Mouse (Mus musculus) limb, embryonic 13.5 days (tissue): ENCODE measurements at regions not wholly inside any gene's neighbourhood (a gene's known extent, or its start where the extent isn't known, plus 50 kb on each side); places are given as distances from the start of the nearest gene placed in this dataset.

Source experiments
- ATAC-seq: fragments of 200-750 bp; cut with Nextera tagmentation; 2 replicates; pipeline ENCODE4 v1.8.0; 2017; ENCODE audit warnings: low read depth, moderate number of reproducible peaks, moderate TSS enrichment; ENCODE audit not compliant: low FRiP score
- H3K27ac ChIP-seq: fragments of 300-500 bp; sonication (generic); 2 replicates; pipeline ENCODE4 v1.5.1; 2015; ENCODE audit warnings: inconsistent platforms, mild to moderate bottlenecking, moderate library complexity
- H3K27me3 ChIP-seq: fragments of 300-500 bp; sonication (generic); 2 replicates; pipeline ENCODE4 v1.6.1; 2015; ENCODE audit warnings: mild to moderate bottlenecking, inconsistent platforms
- H3K36me3 ChIP-seq: fragments of 300-500 bp; sonication (generic); 2 replicates; pipeline ENCODE4 v1.6.1; 2015; ENCODE audit warnings: inconsistent platforms, mild to moderate bottlenecking, moderate library complexity
- H3K4me1 ChIP-seq: fragments of 300-500 bp; sonication (generic); 2 replicates; pipeline ENCODE4 v1.6.1; 2015; ENCODE audit warnings: inconsistent platforms
- H3K4me2 ChIP-seq: fragments of 300-500 bp; sonication (generic); replicated peaks from 2 replicates; pipeline ENCODE4 v1.6.1; 2015; ENCODE audit warnings: inconsistent platforms, mild to moderate bottlenecking, moderate library complexity
- H3K4me3 ChIP-seq: fragments of 300-500 bp; sonication (generic); 2 replicates; pipeline ENCODE4 v1.5.1; 2015; ENCODE audit warnings: moderate library complexity, mild to moderate bottlenecking, inconsistent platforms
- H3K9ac ChIP-seq: fragments of 300-500 bp; sonication (generic); 2 replicates; pipeline ENCODE4 v1.6.1; 2015; ENCODE audit warnings: mild to moderate bottlenecking, inconsistent platforms
- H3K9me3 ChIP-seq: fragments of 300-500 bp; sonication (generic); 2 replicates; pipeline ENCODE4 v1.6.1; 2016; ENCODE audit warnings: inconsistent platforms
- WGBS: fragments of 180-500 bp; shearing (Covaris S2); methylation state at CpG from one replicate; pipeline ENCODE4 v1.1.7; 2015; 5-methylcytosine and 5-hydroxymethylcytosine counted together

GRCm38 (mm10) chr17:14516097-14516496 lies 177.9 kb downstream of the Thbs2 start:
- H3K9me3 ChIP-seq: no peaks in the 10 kb centered on the region
- H3K9ac ChIP-seq: no peak overlapping the region
- no peak overlapping the region for H3K27ac ChIP-seq
- no peak overlapping the region for H3K4me3 ChIP-seq
- ATAC-seq: no peak
- H3K4me1 ChIP-seq: peaks cover 57% of the 10 kb centered on the region
- no peaks in the 10 kb centered on the region for H3K36me3 ChIP-seq
- H3K4me2 ChIP-seq: no peak overlapping the region
- H3K27me3 ChIP-seq: no peaks in the 10 kb centered on the region
- WGBS: 25% methylated on average over 8 of the region's 8 CpGs

GRCm38 (mm10) chr17:14513454-14513853 lies 180.6 kb downstream of the Thbs2 start:
- H3K4me3 ChIP-seq: no peak overlapping the region
- no peak for ATAC-seq
- H3K27ac ChIP-seq: no peak overlapping the region
- no peaks in the 10 kb centered on the region for H3K9me3 ChIP-seq
- H3K27me3 ChIP-seq: no peaks in the 10 kb centered on the region
- whole genome bisulfite sequencing: 80% methylated on average over 4 of the region's 4 CpGs
- no peak overlapping the region for H3K4me2 ChIP-seq
- H3K4me1 ChIP-seq: peaks cover 66% of the 10 kb centered on the region
- H3K36me3 ChIP-seq: no peaks in the 10 kb centered on the region
- no peak overlapping the region for H3K9ac ChIP-seq

GRCm38 (mm10) chr17:14510486-14510885 lies 183.5 kb downstream of the Thbs2 start:
- ATAC-seq: peak; percentile 87
- Histone ChIP-seq H3K4me1 (peaks cover 67% of the 10 kb centered on the region), H3K27me3 (no peaks in the 10 kb centered on the region), H3K9me3 (no peaks in the 10 kb centered on the region), H3K4me3 (no peak overlapping the region), H3K9ac (no peak overlapping the region), H3K4me2 (no peak overlapping the region), H3K36me3 (no peaks in the 10 kb centered on the region), H3K27ac (peak overlapping the region; percentile 52; the same call in 1 of the 2 replicates)
- 14% methylated on average over 6 of the region's 6 CpGs for whole genome bisulfite sequencing

- Histone ChIP-seq H3K9ac (no peak overlapping the region), H3K9me3 (no peaks in the 10 kb centered on the region), H3K27ac (no peak overlapping the region), H3K4me3 (no peak overlapping the region), H3K27me3 (no peaks in the 10 kb centered on the region), H3K4me2 (no peak overlapping the region), H3K36me3 (no peaks in the 10 kb centered on the region), H3K4me1 (peaks cover 54% of the 10 kb centered on the region)
- 84% methylated on average over 3 of the region's 3 CpGs for WGBS
- no peak for ATAC-seq
Observed at GRCm38 (mm10) chr17:14507111-14507510, 186.9 kb downstream of the Thbs2 start.

DNA sequence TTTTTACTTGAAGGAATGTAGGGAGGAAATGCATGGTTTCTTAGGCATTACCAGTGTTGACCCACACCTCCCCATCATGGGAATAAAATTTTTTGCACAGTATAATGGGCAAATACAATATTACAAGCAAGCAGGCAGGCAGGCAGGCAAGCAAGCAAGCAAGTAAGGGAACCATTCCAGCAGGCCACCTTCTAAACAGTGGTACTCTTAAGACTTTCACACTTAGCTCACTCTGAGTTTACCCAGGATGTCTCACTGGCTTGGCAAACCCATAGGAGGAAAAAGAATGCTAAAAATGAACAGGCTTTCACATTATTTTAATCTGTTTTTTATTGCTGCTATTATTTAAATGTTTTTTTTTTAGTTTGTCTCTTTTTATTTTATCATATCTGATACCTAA lies 187.9 kb downstream of the Thbs2 start:
- H3K9me3 ChIP-seq: no peaks in the 10 kb centered on the region
- ATAC-seq: no peak

GRCm38 (mm10) chr17:14505415-14505814 lies 188.6 kb downstream of the Thbs2 start:
- ATAC-seq: no peak
- Histone ChIP-seq H3K36me3 (no peaks in the 10 kb centered on the region), H3K9ac (no peak overlapping the region), H3K4me1 (peaks cover 39% of the 10 kb centered on the region), H3K27ac (no peak overlapping the region), H3K27me3 (no peaks in the 10 kb centered on the region), H3K4me2 (no peak overlapping the region), H3K9me3 (no peaks in the 10 kb centered on the region), H3K4me3 (no peak overlapping the region)
- 67% methylated on average over 4 of the region's 4 CpGs for WGBS

More for the DNA sequence above, 187.9 kb downstream of the Thbs2 start:
- Histone ChIP-seq H3K4me2 (no peak overlapping the region), H3K4me1 (peaks cover 46% of the 10 kb centered on the region), H3K36me3 (no peaks in the 10 kb centered on the region), H3K9ac (no peak overlapping the region), H3K27me3 (no peaks in the 10 kb centered on the region), H3K4me3 (no peak overlapping the region), H3K27ac (no peak overlapping the region)

- no peak overlapping the region for H3K4me3 ChIP-seq
- H3K4me1 ChIP-seq: peaks cover 26% of the 10 kb centered on the region
- H3K36me3 ChIP-seq: no peaks in the 10 kb centered on the region
- no peaks in the 10 kb centered on the region for H3K9me3 ChIP-seq
- H3K27ac ChIP-seq: no peak overlapping the region; the same call in 1 of the 2 replicates
- WGBS: 72% methylated on average over 1 of the region's 1 CpGs
- no peak for ATAC-seq
- H3K27me3 ChIP-seq: no peaks in the 10 kb centered on the region
- no peak overlapping the region for H3K9ac ChIP-seq
- no peak overlapping the region for H3K4me2 ChIP-seq
Observed at GRCm38 (mm10) chr17:14503670-14504069, 190.4 kb downstream of the Thbs2 start.

DNA sequence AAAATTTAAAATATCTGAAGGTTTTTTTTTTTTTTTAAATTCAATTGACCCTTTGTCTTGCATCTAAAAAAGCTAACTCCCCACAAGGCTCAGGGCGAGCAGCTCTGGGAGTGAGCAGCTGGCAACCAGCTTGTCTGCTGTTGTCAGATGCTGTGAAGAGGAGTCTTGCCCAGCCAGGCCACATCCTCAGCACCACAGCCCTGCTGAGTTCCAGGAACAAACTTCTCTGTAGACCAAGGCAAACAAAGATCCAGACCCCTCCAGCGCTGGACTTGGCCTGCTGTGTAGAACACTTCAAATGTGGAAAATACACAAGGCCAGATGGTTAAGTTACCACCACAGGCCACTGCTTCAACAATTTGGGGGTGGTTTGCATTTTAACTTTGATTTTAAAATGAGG lies 192.7 kb downstream of the Thbs2 start:
- Histone ChIP-seq H3K9me3 (no peaks in the 10 kb centered on the region), H3K4me2 (no peak overlapping the region), H3K36me3 (no peaks in the 10 kb centered on the region), H3K27me3 (no peaks in the 10 kb centered on the region), H3K4me3 (no peak overlapping the region), H3K4me1 (peaks cover 31% of the 10 kb centered on the region), H3K27ac (no peak overlapping the region), H3K9ac (no peak overlapping the region)
- no peak for ATAC-seq
- WGBS: 71% methylated on average over 2 of the region's 2 CpGs

DNA sequence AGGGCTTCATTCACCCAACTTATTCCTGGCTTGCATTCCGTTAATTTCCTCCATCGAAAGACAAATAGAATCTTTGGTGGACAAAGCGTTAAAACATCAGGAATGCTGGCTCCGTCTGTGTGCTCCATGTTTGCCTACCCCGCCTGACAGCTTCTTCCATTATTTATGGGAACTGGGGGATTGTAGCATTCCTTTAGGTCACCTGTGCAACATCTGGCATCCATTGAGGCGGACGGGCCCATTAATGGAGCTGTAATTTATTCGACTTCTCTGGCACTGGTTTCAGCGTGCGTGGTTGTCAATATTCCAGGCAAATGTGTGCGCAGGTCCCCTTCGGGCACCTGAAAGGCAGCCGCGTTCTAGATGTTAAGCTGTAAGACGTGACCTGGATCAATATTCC lies 196.9 kb downstream of the Thbs2 start:
- peaks cover 56% of the 10 kb centered on the region for H3K4me1 ChIP-seq
- H3K4me3 ChIP-seq: 0 out of 2 replicates have a peak overlapping the region, but pooled peaks have one; percentile 4
- no peaks in the 10 kb centered on the region for H3K9me3 ChIP-seq
- ATAC-seq: peak; percentile 71
- peak overlapping the region; percentile 46 for H3K4me2 ChIP-seq
- 0 out of 2 replicates have a peak, but pooled peaks cover 3% of the 10 kb centered on the region for H3K27me3 ChIP-seq
- peak overlapping the region; percentile 52; the same call in 1 of the 2 replicates for H3K27ac ChIP-seq
- H3K36me3 ChIP-seq: no peaks in the 10 kb centered on the region
- 8% methylated on average over 15 of the region's 15 CpGs for WGBS
- no peak overlapping the region for H3K9ac ChIP-seq

- peak overlapping the region; percentile 77 for H3K27ac ChIP-seq
- H3K4me2 ChIP-seq: peak overlapping the region; percentile 9; the same call in 1 of the 2 replicates
- H3K4me1 ChIP-seq: peaks cover 60% of the 10 kb centered on the region
Observed at GRCm38 (mm10) chr17:14493751-14494320, 200.2 kb downstream of the Thbs2 start.

DNA sequence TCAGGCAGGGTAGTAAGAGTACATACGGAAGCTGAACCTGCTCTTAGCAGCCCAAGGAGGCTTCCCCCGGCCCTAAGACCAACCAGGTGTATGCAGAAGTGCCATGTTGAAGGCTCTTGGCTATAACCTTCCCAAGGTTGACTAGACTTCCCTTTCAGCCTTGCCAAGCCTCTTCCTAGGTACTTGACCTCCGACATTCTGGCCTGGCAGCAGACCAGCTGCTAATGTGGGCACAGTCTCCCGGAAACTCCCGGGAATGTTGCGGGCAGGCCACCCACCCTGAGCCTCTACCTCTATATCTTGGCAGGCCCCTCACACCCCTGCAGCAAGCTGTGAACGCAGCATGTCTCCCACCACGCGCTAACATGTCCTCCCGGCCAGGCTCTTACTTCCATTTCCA lies 201.1 kb downstream of the Thbs2 start:
- H3K4me2 ChIP-seq: no peak overlapping the region
- no peaks in the 10 kb centered on the region for H3K9me3 ChIP-seq
- H3K27ac ChIP-seq: no peak overlapping the region
- WGBS: 64% methylated on average over 10 of the region's 10 CpGs
- H3K27me3 ChIP-seq: 0 out of 2 replicates have a peak, but pooled peaks cover 3% of the 10 kb centered on the region
- ATAC-seq: no peak
- no peaks in the 10 kb centered on the region for H3K36me3 ChIP-seq
- H3K9ac ChIP-seq: no peak overlapping the region
- H3K4me3 ChIP-seq: no peak overlapping the region
- peaks cover 60% of the 10 kb centered on the region for H3K4me1 ChIP-seq

More at GRCm38 (mm10) chr17:14493751-14494320, 200.2 kb downstream of the Thbs2 start:
- peak; percentile 80 for ATAC-seq
- WGBS: 26% methylated on average over 8 of the region's 8 CpGs
- Histone ChIP-seq H3K36me3 (no peaks in the 10 kb centered on the region), H3K9ac (no peak overlapping the region), H3K9me3 (no peaks in the 10 kb centered on the region), H3K4me3 (no peak overlapping the region), H3K27me3 (0 out of 2 replicates have a peak, but pooled peaks cover 3% of the 10 kb centered on the region)

DNA sequence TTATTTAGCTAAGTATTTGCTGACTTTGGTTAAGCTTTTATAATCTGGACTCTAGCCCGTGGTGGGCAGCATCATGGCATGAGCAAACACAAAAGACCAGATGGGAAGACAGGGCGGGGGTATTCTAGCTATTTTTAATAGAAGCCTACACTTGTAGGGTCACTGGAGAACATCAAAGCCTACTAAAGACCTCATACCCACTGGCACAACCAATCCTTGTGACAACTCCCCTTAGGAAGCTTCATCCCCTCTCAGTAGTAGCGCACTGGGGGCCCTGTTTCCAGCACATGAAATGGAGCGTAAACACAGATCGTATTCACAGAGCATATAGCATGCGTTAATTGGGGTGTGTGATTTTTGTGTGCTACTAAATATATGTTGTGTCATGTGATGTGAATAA lies 202.4 kb downstream of the Smoc2 start:
- 87% methylated on average over 6 of the region's 6 CpGs for WGBS
- no peaks in the 10 kb centered on the region for H3K36me3 ChIP-seq
- H3K4me3 ChIP-seq: no peak overlapping the region
- no peak for ATAC-seq
- peaks cover 3% of the 10 kb centered on the region for H3K4me1 ChIP-seq
- no peak overlapping the region for H3K27ac ChIP-seq
- H3K9ac ChIP-seq: no peak overlapping the region
- H3K9me3 ChIP-seq: no peaks in the 10 kb centered on the region
- peaks cover 3% of the 10 kb centered on the region; the same call in 1 of the 2 replicates for H3K27me3 ChIP-seq
- no peak overlapping the region for H3K4me2 ChIP-seq

DNA sequence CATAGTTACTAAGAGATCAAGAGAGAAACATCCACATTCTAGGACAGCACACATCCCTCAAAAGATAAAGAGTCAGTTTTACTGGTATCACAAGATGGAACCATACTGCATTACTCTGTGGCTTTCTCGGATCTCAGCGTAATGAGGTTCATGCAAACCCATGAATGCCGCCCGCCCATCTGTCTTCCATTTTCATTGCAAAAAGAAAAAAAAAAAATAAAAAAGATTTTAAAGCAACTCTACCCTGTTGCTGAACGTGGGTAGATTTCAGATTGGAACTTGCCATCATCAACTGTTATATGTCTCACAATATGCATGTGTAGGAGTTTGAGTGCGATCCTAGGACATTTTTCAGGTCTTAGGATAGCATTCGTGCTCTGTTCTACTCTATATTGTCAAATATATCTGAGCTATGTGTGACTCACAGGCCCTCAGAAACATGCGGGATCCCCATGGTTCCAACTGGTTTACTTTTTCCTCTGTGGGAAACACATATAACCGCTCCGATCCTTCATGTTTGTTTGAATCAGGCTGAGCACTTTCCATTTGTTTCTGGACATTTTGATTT lies 199.7 kb downstream of the Smoc2 start:
- Histone ChIP-seq H3K36me3 (no peaks in the 10 kb centered on the region), H3K27ac (no peak overlapping the region), H3K27me3 (peaks cover 17% of the 10 kb centered on the region), H3K4me3 (no peak overlapping the region), H3K9ac (no peak overlapping the region), H3K4me2 (no peak overlapping the region), H3K9me3 (no peaks in the 10 kb centered on the region), H3K4me1 (peaks cover 23% of the 10 kb centered on the region)
- ATAC-seq: no peak
- 84% methylated on average over 10 of the region's 10 CpGs for WGBS
